Mouse (Mus musculus) midbrain, embryonic 13.5 days (tissue): ENCODE measurements around the gene Ctse. TPM values are rescaled to one million over a fixed set of nuclear protein-coding genes. Genes with fewer than 3 reads are reported as not detected.
"Not testable (repeated sequence)": the region's sequence is repeated elsewhere in the genome, so short reads cannot be mapped to it uniquely, and the experiment has no call there.

ENCODE experiments used
- ATAC-seq: fragments of 200-750 bp; cut with Nextera tagmentation; 2 replicates; pipeline ENCODE4 v1.8.0; 2017; ENCODE audit warnings: mild to moderate bottlenecking, moderate TSS enrichment, moderate library complexity
- H3K27ac ChIP-seq: fragments of 300-500 bp; sonication (generic); 2 replicates; pipeline ENCODE4 v1.5.1; 2015; ENCODE audit warnings: inconsistent platforms, mild to moderate bottlenecking, moderate library complexity
- H3K27me3 ChIP-seq: fragments of 300-500 bp; sonication (generic); 2 replicates; pipeline ENCODE4 v1.6.1; 2015; ENCODE audit warnings: mild to moderate bottlenecking, inconsistent platforms
- H3K36me3 ChIP-seq: fragments of 300-500 bp; sonication (generic); 2 replicates; pipeline ENCODE4 v1.6.1; 2015; ENCODE audit warnings: mild to moderate bottlenecking, inconsistent platforms
- H3K4me1 ChIP-seq: fragments of 300-500 bp; sonication (generic); replicated peaks from 2 replicates; pipeline ENCODE4 v1.6.1; 2015; ENCODE audit warnings: inconsistent platforms
- H3K4me2 ChIP-seq: fragments of 300-500 bp; sonication (generic); replicated peaks from 2 replicates; pipeline ENCODE4 v1.6.1; 2015; ENCODE audit warnings: moderate library complexity, mild to moderate bottlenecking, inconsistent platforms
- H3K4me3 ChIP-seq: fragments of 300-500 bp; sonication (generic); replicated peaks from 2 replicates; pipeline ENCODE4 v1.5.1; 2015; ENCODE audit warnings: mild to moderate bottlenecking, inconsistent platforms
- H3K9ac ChIP-seq: fragments of 300-500 bp; sonication (generic); replicated peaks from 2 replicates; pipeline ENCODE4 v1.6.1; 2015; ENCODE audit warnings: mild to moderate bottlenecking, inconsistent platforms
- H3K9me3 ChIP-seq: fragments of 300-500 bp; sonication (generic); 2 replicates; pipeline ENCODE4 v1.6.1; 2016; ENCODE audit warnings: mild to moderate bottlenecking, inconsistent platforms
- WGBS: fragments of 180-500 bp; shearing (Covaris S2); methylation state at CpG from one replicate; pipeline ENCODE4 v1.1.7; 2015; 5-methylcytosine and 5-hydroxymethylcytosine counted together
- polyA plus RNA-seq: library from polyadenylated mRNA; unstranded; fragments of >200 nt; fragmentation: Nextera tagmentation; extraction: Ambion mirVana; gene quantifications from 2 replicates; pipeline ENCODE4 v1.2.1, GENCODE M21; 2015

Gene Ctse
- polyA plus RNA-seq, 1 experiment from 2014 or later: not detected

GRCm38 (mm10) chr1:131623644-131624043, 14.5 kb upstream of the Ctse start:
- 92% methylated on average over 3 of the region's 3 CpGs for WGBS
- ATAC-seq: no peak
- H3K9ac ChIP-seq: no peak overlapping the region
- no peaks in the 10 kb centered on the region for H3K27me3 ChIP-seq
- H3K4me3 ChIP-seq: no peak overlapping the region
- H3K36me3 ChIP-seq: no peaks in the 10 kb centered on the region
- H3K27ac ChIP-seq: no peak overlapping the region
- no peak overlapping the region for H3K4me2 ChIP-seq
- H3K9me3 ChIP-seq: peaks cover 7% of the 10 kb centered on the region; the same call in 1 of the 2 replicates
- no peaks in the 10 kb centered on the region for H3K4me1 ChIP-seq

DNA sequence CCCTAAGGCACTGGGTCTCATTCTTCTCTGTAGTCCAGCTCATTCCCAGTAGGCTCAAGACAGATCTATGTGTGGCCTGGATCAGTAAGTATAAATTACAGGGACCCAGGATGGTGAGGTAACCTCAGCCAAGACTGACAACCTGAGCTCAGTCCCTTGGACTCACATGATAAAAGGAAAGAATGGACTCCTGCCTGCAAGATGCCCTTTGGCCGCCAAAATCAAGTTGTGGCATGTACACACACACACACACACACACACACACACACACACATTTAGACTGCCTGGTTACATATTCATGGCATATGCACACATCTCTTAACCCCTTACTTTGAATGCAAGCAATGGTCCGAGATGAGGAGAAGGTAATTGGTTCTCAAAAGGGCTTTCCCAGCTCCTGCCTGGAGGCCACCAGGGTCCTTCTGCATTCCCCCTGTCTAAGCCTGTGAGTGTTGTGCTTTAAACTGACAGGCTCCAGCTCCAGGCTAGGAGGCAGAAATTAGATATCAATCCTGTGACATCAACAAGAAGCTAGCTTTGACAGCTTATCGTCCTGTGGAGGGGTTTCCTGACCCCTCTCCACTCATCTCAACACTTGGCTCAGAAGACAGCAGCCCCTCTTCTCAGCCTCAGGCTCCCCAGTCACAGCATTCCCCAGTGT, 13.8 kb upstream of the Ctse start:
- no peaks in the 10 kb centered on the region for H3K36me3 ChIP-seq
- no peaks in the 10 kb centered on the region for H3K27me3 ChIP-seq
- peaks cover 6% of the 10 kb centered on the region; the same call in 1 of the 2 replicates for H3K9me3 ChIP-seq
- no peaks in the 10 kb centered on the region for H3K4me1 ChIP-seq
- ATAC-seq: no peak
- no peak overlapping the region for H3K9ac ChIP-seq
- H3K27ac ChIP-seq: no peak overlapping the region
- WGBS: 62% methylated on average over 3 of the region's 3 CpGs
- no peak overlapping the region for H3K4me3 ChIP-seq
- H3K4me2 ChIP-seq: no peak overlapping the region

GRCm38 (mm10) chr1:131626200-131626599, 11.9 kb upstream of the Ctse start:
- WGBS: 86% methylated on average over 6 of the region's 6 CpGs

GRCm38 (mm10) chr1:131632216-131632615, 5.9 kb upstream of the Ctse start:
- ATAC-seq, H3K4me2 ChIP-seq, H3K9ac ChIP-seq, H3K4me1 ChIP-seq, H3K27ac ChIP-seq, H3K9me3 ChIP-seq, H3K36me3 ChIP-seq, H3K4me3 ChIP-seq, H3K27me3 ChIP-seq: not testable (repeated sequence)
- WGBS: 58% methylated on average over 6 of the region's 6 CpGs

More at GRCm38 (mm10) chr1:131626200-131626599, 11.9 kb upstream of the Ctse start:
- Histone ChIP-seq H3K27ac (no peak overlapping the region), H3K9ac (no peak overlapping the region), H3K4me3 (no peak overlapping the region), H3K9me3 (no peaks in the 10 kb centered on the region), H3K4me2 (no peak overlapping the region), H3K4me1 (no peaks in the 10 kb centered on the region), H3K36me3 (no peaks in the 10 kb centered on the region), H3K27me3 (no peaks in the 10 kb centered on the region)
- ATAC-seq: no peak

GRCm38 (mm10) chr1:131634495-131634894, 3.6 kb upstream of the Ctse start:
- Histone ChIP-seq H3K27me3 (no peaks in the 10 kb centered on the region), H3K9ac (no peak overlapping the region)

DNA sequence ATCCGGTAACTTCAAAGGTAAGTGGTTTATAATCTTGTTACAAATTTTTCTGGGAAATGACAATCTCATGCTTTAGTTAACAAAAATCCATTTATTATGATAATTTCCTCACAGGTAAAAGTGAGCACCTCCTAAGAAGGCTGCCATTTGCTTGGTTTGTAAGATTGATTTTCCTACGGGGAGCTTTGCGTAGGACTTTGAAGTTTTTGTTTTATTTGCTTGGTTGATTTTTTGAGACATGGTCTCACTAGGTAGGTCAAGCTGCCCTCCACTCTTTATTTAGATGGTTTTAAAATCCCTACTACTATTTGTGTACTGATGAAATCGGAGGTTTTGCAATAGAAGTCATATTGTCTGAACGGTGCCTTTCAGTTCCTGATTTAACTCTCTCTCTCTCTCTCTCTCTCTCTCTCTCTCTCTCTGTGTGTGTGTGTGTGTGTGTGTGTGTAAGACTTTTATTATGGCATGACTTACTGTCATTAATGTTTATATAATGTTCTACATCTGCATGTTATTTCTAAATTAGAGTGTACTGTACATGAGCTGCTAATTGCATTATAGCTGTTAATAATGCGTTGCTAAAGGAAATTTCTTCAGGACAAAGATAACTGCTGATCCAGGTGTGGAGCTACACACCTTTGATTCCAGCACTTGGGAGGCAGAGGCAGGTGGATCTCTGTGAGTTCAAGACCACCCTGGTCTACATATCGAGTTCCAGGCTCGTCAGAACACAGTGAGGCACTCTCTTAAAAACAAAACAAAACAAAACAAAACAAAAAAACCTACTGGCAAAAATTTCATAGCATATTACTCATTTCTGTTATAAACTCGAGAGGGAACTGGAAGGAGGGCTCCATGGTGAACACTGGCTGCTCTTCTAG, 675 bp downstream of the Ctse start:
- Histone ChIP-seq H3K4me1 (no peaks in the 10 kb centered on the region), H3K4me2 (no peak overlapping the region), H3K9ac (no peak overlapping the region), H3K9me3 (no peaks in the 10 kb centered on the region), H3K36me3 (no peaks in the 10 kb centered on the region), H3K4me3 (no peak overlapping the region), H3K27ac (no peak overlapping the region), H3K27me3 (no peaks in the 10 kb centered on the region)
- no peak for ATAC-seq
- 87% methylated on average over 9 of the region's 9 CpGs for WGBS

More at GRCm38 (mm10) chr1:131634495-131634894, 3.6 kb upstream of the Ctse start:
- no peak overlapping the region for H3K27ac ChIP-seq
- H3K9me3 ChIP-seq: no peaks in the 10 kb centered on the region
- no peak for ATAC-seq
- no peak overlapping the region for H3K4me3 ChIP-seq
- H3K4me1 ChIP-seq: no peaks in the 10 kb centered on the region
- H3K4me2 ChIP-seq: no peak overlapping the region
- H3K36me3 ChIP-seq: no peaks in the 10 kb centered on the region

DNA sequence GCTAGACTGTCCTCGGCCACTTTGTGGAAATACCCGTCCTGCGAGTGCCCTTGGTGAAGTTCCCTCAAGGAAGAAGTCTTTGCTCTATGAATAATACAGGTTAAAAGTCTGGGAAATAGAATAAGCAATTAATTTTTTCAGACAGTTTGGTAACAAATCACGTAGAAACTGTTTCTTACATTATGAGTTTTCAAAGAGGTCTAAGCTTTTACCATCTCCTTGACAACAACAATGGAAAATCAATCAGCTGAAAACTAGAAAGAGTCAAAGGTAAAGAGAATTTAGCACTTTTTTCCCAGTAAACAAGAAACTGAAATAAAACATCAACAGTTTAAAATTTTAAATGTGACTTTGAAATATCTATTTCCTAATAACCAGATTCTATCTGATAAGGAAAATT, 2.0 kb downstream of the Ctse start:
- Histone ChIP-seq H3K27ac (no peak overlapping the region), H3K4me3 (no peak overlapping the region), H3K36me3 (no peaks in the 10 kb centered on the region), H3K9me3 (no peaks in the 10 kb centered on the region), H3K9ac (no peak overlapping the region), H3K4me2 (no peak overlapping the region), H3K4me1 (no peaks in the 10 kb centered on the region), H3K27me3 (no peaks in the 10 kb centered on the region)
- 89% methylated on average over 4 of the region's 4 CpGs for WGBS
- no peak for ATAC-seq

DNA sequence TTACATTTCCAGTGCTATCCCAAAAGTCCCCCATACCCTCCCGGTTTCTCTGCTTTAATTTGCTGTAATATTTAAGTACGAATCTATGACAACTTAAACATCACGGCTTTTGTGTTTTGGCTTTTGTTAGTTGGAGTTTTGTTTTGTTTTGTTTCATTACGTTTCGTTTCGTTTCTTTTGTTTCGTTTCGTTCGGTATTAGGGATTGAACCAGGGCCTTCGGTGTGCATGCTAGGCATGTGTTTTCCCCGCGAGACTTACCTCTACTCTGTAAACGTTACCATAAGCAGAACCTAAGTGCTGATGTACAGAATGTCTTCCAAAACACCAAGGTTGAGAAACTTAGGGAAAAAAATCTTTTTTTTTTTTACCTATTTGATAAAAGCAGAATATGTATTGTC, 3.5 kb downstream of the Ctse start:
- Histone ChIP-seq H3K27ac (no peak overlapping the region), H3K4me2 (no peak overlapping the region), H3K9ac (no peak overlapping the region), H3K9me3 (no peaks in the 10 kb centered on the region), H3K4me1 (no peaks in the 10 kb centered on the region), H3K27me3 (no peaks in the 10 kb centered on the region), H3K36me3 (no peaks in the 10 kb centered on the region), H3K4me3 (no peak overlapping the region)
- no peak for ATAC-seq
- 94% methylated on average over 13 of the region's 13 CpGs for WGBS

- Histone ChIP-seq H3K36me3 (no peaks in the 10 kb centered on the region), H3K9ac (no peak overlapping the region), H3K27ac (no peak overlapping the region), H3K4me1 (no peaks in the 10 kb centered on the region), H3K4me2 (no peak overlapping the region), H3K9me3 (no peaks in the 10 kb centered on the region), H3K27me3 (no peaks in the 10 kb centered on the region), H3K4me3 (no peak overlapping the region)
- ATAC-seq: no peak
- WGBS: 92% methylated on average over 2 of the region's 2 CpGs
These were observed 4.1 kb downstream of the Ctse start for GRCm38 (mm10) chr1:131642251-131642650.

DNA sequence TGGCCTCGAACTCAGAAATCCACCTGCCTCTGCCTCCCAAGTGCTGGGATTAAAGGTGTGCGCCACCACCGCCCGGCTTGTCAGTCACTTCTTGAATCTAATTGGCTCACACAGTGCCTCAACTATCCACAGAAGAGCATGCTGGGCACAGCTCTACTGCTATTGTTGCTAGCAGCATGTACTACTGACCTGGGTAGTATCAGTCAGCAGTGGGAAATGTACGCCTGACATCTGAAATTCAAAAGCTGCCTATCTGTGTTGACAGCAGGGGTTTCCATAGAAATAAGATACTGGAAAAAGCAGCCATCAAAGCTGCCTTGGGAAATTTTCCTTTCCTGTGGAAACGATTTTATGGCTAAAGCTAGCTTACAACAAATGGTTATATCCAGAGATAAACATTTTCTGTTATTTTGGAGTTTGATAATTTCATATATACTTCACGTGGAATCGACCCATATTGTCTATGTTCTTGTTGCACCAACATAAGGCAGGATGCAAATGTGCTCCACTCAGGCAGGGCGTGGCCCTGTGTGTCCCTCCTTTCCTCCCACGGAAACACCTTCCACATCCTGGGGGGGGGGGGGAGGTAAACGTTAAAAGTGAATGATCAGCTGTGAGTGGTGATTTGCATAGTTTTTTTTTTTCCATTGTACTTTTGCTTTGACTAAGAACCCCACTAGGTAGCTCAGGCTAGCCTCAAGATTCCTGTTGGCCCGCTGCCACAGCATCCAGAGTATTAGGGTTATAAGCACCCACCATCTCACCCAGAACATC, 14.8 kb downstream of the Ctse start:
- 78% methylated on average over 12 of the region's 12 CpGs for WGBS

GRCm38 (mm10) chr1:131655601-131656000, 17.5 kb downstream of the Ctse start:
- no peak for ATAC-seq
- H3K9ac ChIP-seq: no peak overlapping the region
- peaks cover 7% of the 10 kb centered on the region for H3K4me1 ChIP-seq
- H3K4me2 ChIP-seq: no peak overlapping the region
- H3K9me3 ChIP-seq: no peaks in the 10 kb centered on the region
- 92% methylated on average over 6 of the region's 6 CpGs for WGBS
- H3K36me3 ChIP-seq: no peaks in the 10 kb centered on the region
- no peak overlapping the region for H3K4me3 ChIP-seq
- no peak overlapping the region for H3K27ac ChIP-seq
- H3K27me3 ChIP-seq: no peaks in the 10 kb centered on the region

More for the DNA sequence above, 14.8 kb downstream of the Ctse start:
- Histone ChIP-seq H3K4me1 (peaks cover 7% of the 10 kb centered on the region), H3K36me3 (no peaks in the 10 kb centered on the region), H3K4me2 (no peak overlapping the region), H3K27ac (no peak overlapping the region), H3K27me3 (no peaks in the 10 kb centered on the region), H3K9me3 (no peaks in the 10 kb centered on the region), H3K9ac (no peak overlapping the region), H3K4me3 (no peak overlapping the region)
- ATAC-seq: no peak

- Histone ChIP-seq H3K27me3 (no peaks in the 10 kb centered on the region), H3K4me2 (peak overlapping the region; percentile 44), H3K36me3 (no peaks in the 10 kb centered on the region), H3K4me3 (peak overlapping the region; percentile 30; the same call in 1 of the 2 replicates), H3K9me3 (no peaks in the 10 kb centered on the region), H3K4me1 (peaks cover 7% of the 10 kb centered on the region), H3K27ac (peak overlapping the region; percentile 87), H3K9ac (peak overlapping the region; percentile 47)
- peak; percentile 91 for ATAC-seq
- WGBS: under 1% methylated on average over 11 of the region's 11 CpGs
These were observed 19.8 kb downstream of the Ctse start for GRCm38 (mm10) chr1:131657945-131658354.
